Mouse (Mus musculus) forebrain, embryonic 13.5 days (tissue): ENCODE data around the gene Ascc2. TPM values are rescaled to one million over a fixed set of nuclear protein-coding genes. Genes with fewer than 3 reads are reported as not detected.
A peak's percentile ranks its signal among the peaks of the same experiment; 100 is the strongest.

Source experiments
- ATAC-seq: fragments of 200-750 bp; cut with Nextera tagmentation; 2 replicates; pipeline ENCODE4 v1.8.0; 2017
- H3K27ac ChIP-seq: fragments of 300-500 bp; sonication (generic); 2 replicates; pipeline ENCODE4 v1.5.1; 2015; ENCODE audit warnings: inconsistent platforms, mild to moderate bottlenecking, moderate library complexity
- H3K27me3 ChIP-seq: fragments of 300-500 bp; sonication (generic); 2 replicates; pipeline ENCODE4 v1.6.1; 2015; ENCODE audit warnings: mild to moderate bottlenecking, inconsistent platforms
- H3K36me3 ChIP-seq: fragments of 300-500 bp; sonication (generic); 2 replicates; pipeline ENCODE4 v1.6.1; 2015; ENCODE audit warnings: mild to moderate bottlenecking, inconsistent platforms; ENCODE audit not compliant: poor library complexity, severe bottlenecking
- H3K4me1 ChIP-seq: fragments of 300-500 bp; sonication (generic); 2 replicates; pipeline ENCODE4 v1.6.1; 2015; ENCODE audit warnings: inconsistent platforms
- H3K4me2 ChIP-seq: fragments of 300-500 bp; sonication (generic); 2 replicates; pipeline ENCODE4 v1.6.1; 2015; ENCODE audit warnings: inconsistent platforms, mild to moderate bottlenecking, moderate library complexity
- H3K4me3 ChIP-seq: fragments of 300-500 bp; sonication (generic); 2 replicates; pipeline ENCODE4 v1.5.1; 2015; ENCODE audit warnings: mild to moderate bottlenecking, inconsistent platforms
- H3K9ac ChIP-seq: fragments of 300-500 bp; sonication (generic); 2 replicates; pipeline ENCODE4 v1.6.1; 2015; ENCODE audit warnings: mild to moderate bottlenecking, inconsistent platforms
- H3K9me3 ChIP-seq: fragments of 300-500 bp; sonication (generic); replicated peaks from 2 replicates; pipeline ENCODE4 v1.6.1; 2016; ENCODE audit warnings: inconsistent platforms
- WGBS: fragments of 180-500 bp; shearing (Covaris S2); methylation state at CpG from one replicate; pipeline ENCODE4 v1.1.7; 2015; 5-methylcytosine and 5-hydroxymethylcytosine counted together
- polyA plus RNA-seq: library from polyadenylated mRNA; unstranded; fragments of >200 nt; fragmentation: Nextera tagmentation; extraction: Ambion mirVana; gene quantifications from 2 replicates; pipeline ENCODE4 v1.2.1, GENCODE M21; 2015

Ascc2 gene
- 25.2 and 27.3 TPM in 2 replicates for polyA plus RNA-seq

DNA sequence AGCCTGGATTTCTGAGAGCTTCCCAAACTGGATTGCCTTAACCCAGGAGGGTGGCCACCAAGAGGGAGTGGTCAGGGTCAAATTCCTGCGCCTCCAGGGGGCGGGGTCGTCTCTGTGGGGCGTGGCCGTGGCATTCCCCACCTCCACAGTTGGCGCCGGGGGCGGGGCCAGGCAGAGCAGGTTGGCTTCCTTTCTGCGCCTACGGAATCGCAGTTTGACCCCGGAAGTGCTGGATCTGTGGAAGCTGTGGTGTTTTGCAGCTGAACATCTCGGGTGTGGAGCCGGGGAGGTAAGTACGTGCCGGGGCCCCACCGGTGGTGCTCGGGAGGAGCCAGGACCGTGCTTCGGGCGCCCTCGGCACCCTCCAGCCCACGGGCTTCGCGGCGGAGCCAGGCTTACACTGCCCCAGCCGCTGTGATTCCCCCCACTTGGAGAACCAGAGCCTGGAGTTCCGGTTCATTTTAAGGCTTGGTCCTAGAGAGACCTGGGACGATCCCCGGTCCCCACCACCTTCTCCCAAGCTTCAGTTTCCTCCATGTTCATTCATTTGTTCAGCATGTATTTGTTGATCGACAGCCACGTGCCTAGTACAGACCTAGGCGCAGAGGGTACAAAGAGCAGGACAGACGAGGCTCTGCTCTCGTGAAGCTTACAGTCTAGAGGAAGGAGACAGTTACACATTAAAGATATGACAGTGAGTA lies at the start of gene Ascc2:
Ascc2 (plus strand) TSS at position 214 of the 701 bp plus-strand sequence.
- peak within 1 kb of the TSS; percentile 83 for H3K4me2 ChIP-seq
- H3K9me3 ChIP-seq, result no peaks in the 10 kb centered on the region
- H3K27ac ChIP-seq, result peak within 1 kb of the TSS; percentile 48
- H3K36me3 ChIP-seq, result 0 out of 2 replicates have a peak, but pooled peaks cover 8% of the 10 kb centered on the region
- peaks cover 14% of the 10 kb centered on the region for H3K4me1 ChIP-seq
- peak; percentile 93 for ATAC-seq
- peak within 1 kb of the TSS; percentile 85 for H3K9ac ChIP-seq
- WGBS, result under 1% methylated on average over 35 of the region's 35 CpGs
- no peaks in the 10 kb centered on the region for H3K27me3 ChIP-seq
- H3K4me3 ChIP-seq, result peak within 1 kb of the TSS; percentile 88

DNA sequence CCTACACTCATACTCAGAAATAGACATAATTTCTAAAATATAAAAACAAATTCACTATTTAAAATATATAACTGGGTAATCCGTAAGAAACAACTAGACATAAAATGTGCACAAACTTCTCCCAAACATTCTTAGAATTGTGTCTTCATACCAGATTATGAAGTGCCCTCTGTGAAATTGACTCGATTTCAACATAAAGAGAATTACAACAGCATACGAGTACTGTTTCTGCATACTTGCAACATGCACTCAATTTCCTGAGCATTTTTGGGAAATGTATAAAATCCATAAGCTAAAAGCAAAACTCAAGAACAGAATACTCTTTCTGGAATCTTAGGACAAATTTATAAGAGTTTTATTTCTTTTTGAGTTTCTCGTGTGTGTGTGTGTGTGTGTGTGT lies 45.7 kb upstream of the Ascc2 start:
- peaks cover 29% of the 10 kb centered on the region for H3K4me1 ChIP-seq
- ATAC-seq, result no peak
- H3K4me3 ChIP-seq, result no peak overlapping the region
- no peak overlapping the region for H3K9ac ChIP-seq
- H3K4me2 ChIP-seq, result no peak overlapping the region
- 0 out of 2 replicates have a peak, but pooled peaks cover 5% of the 10 kb centered on the region for H3K36me3 ChIP-seq
- 85% methylated on average over 4 of the region's 4 CpGs for WGBS
- H3K27ac ChIP-seq, result no peak overlapping the region
- no peaks in the 10 kb centered on the region for H3K27me3 ChIP-seq
- no peaks in the 10 kb centered on the region for H3K9me3 ChIP-seq

DNA sequence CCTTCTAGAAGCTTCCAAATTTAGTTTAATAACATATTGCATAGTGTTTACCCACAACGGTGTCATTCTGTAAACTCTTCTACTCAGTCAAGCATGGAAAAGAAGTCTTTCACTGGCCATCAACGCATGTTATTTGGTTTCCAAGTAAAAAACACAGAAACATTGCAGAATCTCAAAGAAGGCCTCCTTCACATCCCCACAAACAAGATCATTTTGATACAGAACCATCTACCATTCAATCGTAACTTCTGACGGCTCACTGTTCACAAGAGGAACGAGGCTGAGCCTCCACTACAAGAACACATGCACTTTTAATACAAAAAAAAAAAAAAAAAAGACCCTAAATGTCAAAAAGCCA lies 44.1 kb upstream of the Ascc2 start:
- no peak overlapping the region for H3K27ac ChIP-seq
- 19% methylated on average over 5 of the region's 5 CpGs for WGBS

DNA sequence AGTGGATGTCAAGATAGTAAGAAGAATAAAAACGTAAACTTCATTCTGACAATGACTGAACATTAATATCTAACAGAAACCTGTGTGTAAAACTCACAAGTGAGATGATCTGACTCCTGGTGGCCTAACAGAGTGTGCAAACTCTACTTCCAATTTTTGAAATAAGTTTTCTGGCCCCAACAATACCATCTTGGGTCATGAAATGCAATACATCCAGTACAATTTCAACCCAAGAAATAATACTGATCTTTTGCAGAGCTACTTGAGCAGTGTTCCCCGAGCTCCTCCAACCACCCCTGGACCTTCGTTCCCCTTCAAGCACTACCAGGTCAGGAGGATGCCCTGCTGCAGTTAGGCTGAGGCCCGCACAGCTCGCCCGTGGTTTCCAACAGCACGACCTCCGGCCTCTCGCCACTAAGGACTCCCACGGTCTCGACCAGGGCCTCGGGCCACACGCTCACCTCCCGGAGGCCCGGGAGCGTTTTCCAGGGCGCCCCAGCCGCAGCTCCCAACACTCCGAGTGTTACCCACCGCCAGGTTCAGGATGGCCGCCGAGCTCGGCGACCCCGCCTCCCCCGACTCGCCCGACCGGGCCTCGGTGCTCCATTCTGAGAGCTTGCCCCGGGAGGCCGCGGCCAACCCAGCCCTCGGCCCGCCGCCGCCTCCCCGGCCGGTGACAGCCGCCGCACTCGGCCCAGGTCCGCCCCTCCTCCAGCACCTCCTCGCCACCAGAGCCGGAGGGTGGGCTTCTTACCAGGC lies 43.5 kb upstream of the Ascc2 start:
- Histone ChIP-seq H3K4me2 (peak overlapping the region; percentile 80), H3K9me3 (no peaks in the 10 kb centered on the region), H3K27me3 (no peaks in the 10 kb centered on the region), H3K4me1 (peaks cover 29% of the 10 kb centered on the region), H3K4me3 (peak overlapping the region; percentile 99), H3K27ac (peak overlapping the region; percentile 90), H3K36me3 (no peaks in the 10 kb centered on the region), H3K9ac (peak overlapping the region; percentile 97)
- WGBS, result 2% methylated on average over 45 of the region's 45 CpGs
- ATAC-seq, result peak; percentile 92

More for the DNA sequence above, 44.1 kb upstream of the Ascc2 start:
- Histone ChIP-seq H3K9ac (peak overlapping the region; percentile 97), H3K9me3 (no peaks in the 10 kb centered on the region), H3K4me2 (peak overlapping the region; percentile 80), H3K36me3 (no peaks in the 10 kb centered on the region), H3K4me1 (peaks cover 29% of the 10 kb centered on the region), H3K4me3 (peak overlapping the region; percentile 99), H3K27me3 (no peaks in the 10 kb centered on the region)
- ATAC-seq, result no peak

DNA sequence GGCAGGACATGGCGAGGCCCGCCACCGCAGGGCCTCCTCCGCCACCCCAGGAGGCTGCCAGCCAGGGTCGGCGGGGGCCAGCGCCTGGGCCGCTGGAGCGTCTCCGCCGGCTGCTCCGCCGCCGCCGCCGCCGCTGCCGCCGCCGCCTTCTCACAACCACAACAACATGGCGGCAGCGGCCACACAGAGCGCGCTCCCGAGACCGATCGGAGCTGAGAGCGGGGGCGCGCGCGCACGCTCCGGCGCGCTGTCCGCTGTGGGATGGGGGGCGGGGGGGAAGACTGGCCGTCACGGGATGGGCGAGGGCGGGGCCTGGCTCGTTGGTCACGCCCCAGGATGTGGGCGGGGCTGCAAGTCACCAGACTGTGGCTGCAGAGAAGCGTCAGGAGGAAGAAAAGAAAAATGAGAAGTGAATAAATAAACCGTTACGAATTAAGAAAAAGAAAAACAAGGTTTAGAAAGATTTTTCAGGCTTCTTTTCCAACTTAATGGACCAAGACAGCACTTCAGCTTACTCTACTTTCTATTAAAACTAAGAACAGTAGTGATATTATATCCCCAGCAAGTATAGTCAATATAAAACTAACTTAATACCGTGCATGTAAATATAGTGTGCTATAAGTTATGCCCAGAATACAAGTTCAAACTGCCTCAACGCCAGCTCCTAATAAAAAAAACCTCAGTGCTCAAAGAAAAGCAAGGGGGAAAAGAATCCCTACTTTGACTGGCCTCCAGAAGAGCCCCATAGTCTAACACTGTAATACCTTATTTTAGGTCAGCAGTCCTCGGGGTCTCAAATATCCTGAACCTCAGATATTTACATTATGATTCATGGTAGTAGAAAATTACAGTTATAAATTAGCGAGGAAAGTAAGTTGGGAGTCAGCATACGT lies 42.7 kb upstream of the Ascc2 start, which contains the start of gene Mtmr3:
Mtmr3 (minus strand) TSS at position 256 of the 893 bp plus-strand sequence.
- Histone ChIP-seq H3K9ac (peak within 1 kb of the TSS; percentile 97), H3K4me2 (peak within 1 kb of the TSS; percentile 80), H3K36me3 (no peaks in the 10 kb centered on the region), H3K9me3 (no peaks in the 10 kb centered on the region), H3K27me3 (no peaks in the 10 kb centered on the region), H3K27ac (peak within 1 kb of the TSS; percentile 90), H3K4me3 (peak within 1 kb of the TSS; percentile 99), H3K4me1 (peaks cover 29% of the 10 kb centered on the region)
- peak; percentile 94 for ATAC-seq
- 8% methylated on average over 32 of the region's 53 CpGs for WGBS

DNA sequence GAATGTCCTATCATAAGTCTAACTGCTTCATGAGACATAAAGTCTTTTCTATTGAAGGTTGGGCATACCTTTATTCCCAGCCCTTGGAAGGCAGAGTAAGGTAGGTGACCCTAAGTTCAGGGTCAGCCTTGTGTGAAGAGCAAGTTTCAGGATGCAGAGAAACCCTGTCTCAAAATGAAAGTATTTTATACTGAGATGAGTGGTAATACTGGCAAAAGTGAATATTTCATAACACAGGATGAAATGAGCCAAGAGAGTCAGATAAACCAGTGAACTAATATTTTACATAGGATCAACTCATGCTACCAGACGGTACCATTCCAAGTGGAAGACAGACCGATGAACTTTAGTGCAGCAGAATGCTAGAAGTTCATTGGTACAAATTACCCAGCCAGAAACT lies 39.1 kb upstream of the Ascc2 start:
- Histone ChIP-seq H3K27ac (no peak overlapping the region), H3K9me3 (no peaks in the 10 kb centered on the region), H3K4me2 (no peak overlapping the region), H3K4me3 (no peak overlapping the region), H3K9ac (no peak overlapping the region), H3K36me3 (no peaks in the 10 kb centered on the region), H3K27me3 (no peaks in the 10 kb centered on the region), H3K4me1 (peaks cover 22% of the 10 kb centered on the region)
- WGBS, result 99% methylated on average over 2 of the region's 2 CpGs
- ATAC-seq, result no peak

DNA sequence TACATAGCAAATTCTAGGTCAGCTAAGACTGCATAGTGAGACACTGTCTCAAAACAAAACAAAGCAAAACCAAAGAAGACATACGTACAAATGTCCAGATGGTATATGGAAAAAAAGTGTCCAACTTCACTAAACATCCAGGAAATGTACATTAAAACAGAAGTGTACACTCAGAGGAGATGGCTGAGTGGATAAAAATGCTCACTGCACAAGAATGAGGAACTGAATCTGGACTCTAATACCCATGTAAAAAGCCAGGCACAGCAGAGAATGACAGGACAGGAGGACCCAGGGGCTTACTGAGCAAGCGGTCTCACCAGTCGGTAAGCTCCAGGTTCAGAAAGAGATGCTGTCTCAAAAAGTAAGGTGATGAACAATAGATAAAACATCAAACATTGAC lies 37.6 kb upstream of the Ascc2 start:
- Histone ChIP-seq H3K4me1 (peaks cover 20% of the 10 kb centered on the region), H3K4me2 (no peak overlapping the region), H3K9me3 (no peaks in the 10 kb centered on the region), H3K27ac (no peak overlapping the region), H3K36me3 (no peaks in the 10 kb centered on the region), H3K27me3 (no peaks in the 10 kb centered on the region), H3K9ac (no peak overlapping the region), H3K4me3 (no peak overlapping the region)
- ATAC-seq, result no peak
- 90% methylated on average over 3 of the region's 3 CpGs for WGBS

DNA sequence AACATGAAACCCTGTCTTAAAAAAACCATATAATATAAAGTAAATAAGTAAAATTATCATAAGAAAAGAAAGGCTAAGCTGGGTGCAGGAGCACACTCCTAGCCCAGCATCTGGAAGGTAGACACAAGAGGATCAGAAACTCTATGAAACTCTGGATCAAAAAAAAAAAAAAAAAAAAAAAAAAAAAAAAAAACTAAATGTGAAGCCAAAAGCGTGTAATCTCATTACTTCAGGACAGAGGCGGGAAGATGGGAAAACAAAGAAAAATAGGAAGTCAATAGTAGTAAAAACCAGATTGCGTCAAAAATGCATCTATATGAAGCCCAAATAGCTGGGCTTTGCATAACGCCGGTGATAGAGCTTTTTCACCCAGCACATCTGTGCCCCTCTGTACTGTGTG lies 35.7 kb upstream of the Ascc2 start:
- WGBS, result 83% methylated on average over 5 of the region's 5 CpGs
- peaks cover 18% of the 10 kb centered on the region for H3K4me1 ChIP-seq
- no peak overlapping the region for H3K4me3 ChIP-seq
- H3K27me3 ChIP-seq, result no peaks in the 10 kb centered on the region
- no peak overlapping the region for H3K4me2 ChIP-seq
- H3K9me3 ChIP-seq, result no peaks in the 10 kb centered on the region
- no peak for ATAC-seq
- H3K27ac ChIP-seq, result no peak overlapping the region
- no peak overlapping the region for H3K9ac ChIP-seq
- H3K36me3 ChIP-seq, result no peaks in the 10 kb centered on the region

DNA sequence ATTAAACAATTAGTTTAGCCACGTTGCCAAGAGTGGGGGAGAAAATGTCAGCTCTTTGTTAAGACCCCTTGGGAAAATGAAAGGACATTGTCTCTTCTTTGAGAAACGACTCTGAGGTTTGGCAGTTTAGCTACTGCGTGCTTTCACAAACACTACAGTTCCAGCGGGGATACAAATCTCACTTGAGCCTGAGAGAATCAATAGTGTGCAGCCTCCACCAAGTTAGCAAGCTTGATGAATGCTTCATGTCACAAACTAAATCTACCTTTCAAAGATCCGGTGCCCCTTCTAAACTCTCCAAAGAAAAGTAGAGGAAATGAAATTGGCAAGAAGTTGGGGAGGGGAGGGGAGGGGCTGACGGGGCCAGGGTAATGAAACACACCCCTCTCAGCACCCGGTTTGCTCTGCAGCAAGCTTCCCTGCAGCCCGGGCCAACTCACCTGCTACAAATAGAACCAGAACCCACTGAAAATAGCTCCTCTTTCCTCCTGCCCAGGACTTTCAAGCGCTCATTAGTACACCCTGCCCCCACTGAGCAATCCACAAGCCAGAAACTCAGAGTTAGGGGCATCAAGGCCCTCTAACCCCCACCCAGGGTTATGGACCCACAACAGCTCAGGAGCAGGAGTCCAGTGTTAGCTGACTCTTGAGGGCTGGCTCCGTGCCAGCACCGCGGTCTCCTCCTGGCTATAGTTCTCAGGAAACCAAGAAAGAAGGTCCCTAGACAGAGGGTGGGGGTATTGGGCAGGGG lies 34.7 kb upstream of the Ascc2 start:
- H3K4me2 ChIP-seq, result peak overlapping the region; percentile 38
- H3K9me3 ChIP-seq, result no peaks in the 10 kb centered on the region
- no peak overlapping the region; the same call in 1 of the 2 replicates for H3K27ac ChIP-seq
- no peak overlapping the region for H3K9ac ChIP-seq
- H3K36me3 ChIP-seq, result no peaks in the 10 kb centered on the region
- no peaks in the 10 kb centered on the region for H3K27me3 ChIP-seq
- WGBS, result 19% methylated on average over 12 of the region's 12 CpGs
- peak; percentile 36; the same call in 1 of the 2 replicates for ATAC-seq
- H3K4me1 ChIP-seq, result peaks cover 18% of the 10 kb centered on the region
- H3K4me3 ChIP-seq, result no peak overlapping the region

DNA sequence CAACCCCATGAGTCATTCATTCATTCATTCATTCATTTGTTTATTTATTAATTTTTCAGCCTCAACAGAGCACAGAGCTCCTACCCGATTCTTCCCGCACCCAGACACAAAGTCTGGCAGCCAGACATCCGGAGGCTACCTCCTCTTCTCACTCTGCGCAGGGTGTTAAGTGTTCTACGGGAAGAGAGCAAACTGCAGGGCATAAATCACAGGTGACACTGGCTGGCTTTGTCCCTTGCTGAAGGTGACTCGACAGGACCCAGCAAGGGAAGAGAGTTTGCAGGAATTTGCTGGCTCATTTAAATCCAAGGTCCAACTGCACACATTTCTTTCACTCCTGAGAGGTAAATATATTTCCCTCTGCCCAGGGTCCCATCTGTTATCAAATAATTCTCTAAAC lies 33.1 kb upstream of the Ascc2 start:
- Histone ChIP-seq H3K4me3 (no peak overlapping the region), H3K9ac (no peak overlapping the region), H3K27me3 (no peaks in the 10 kb centered on the region), H3K36me3 (no peaks in the 10 kb centered on the region), H3K9me3 (no peaks in the 10 kb centered on the region), H3K4me1 (peaks cover 18% of the 10 kb centered on the region), H3K4me2 (no peak overlapping the region), H3K27ac (no peak overlapping the region)
- ATAC-seq, result no peak
- WGBS, result 74% methylated on average over 6 of the region's 6 CpGs

DNA sequence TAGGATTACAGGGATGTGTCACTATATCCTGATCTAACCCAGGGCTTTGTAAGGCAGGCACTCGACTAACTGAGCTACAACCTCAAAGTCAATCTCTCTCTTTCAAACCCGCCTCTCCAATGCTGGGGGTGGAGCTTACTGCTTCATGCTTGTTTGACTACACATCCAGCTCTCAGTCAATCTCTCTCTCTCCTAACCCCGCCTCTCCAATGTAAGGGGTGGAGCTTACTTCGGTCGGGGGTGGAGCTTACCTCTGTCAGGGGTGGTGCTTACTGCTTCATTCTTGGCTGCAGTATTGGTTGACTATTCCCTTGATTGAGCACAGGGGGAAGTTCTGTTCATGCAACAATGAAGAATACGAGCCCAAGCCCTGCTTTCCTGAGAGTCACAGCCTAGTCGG lies 32.1 kb upstream of the Ascc2 start:
- 59% methylated on average over 7 of the region's 7 CpGs for WGBS
- ATAC-seq, result no peak
- no peaks in the 10 kb centered on the region for H3K27me3 ChIP-seq
- H3K36me3 ChIP-seq, result no peaks in the 10 kb centered on the region
- H3K9me3 ChIP-seq, result no peaks in the 10 kb centered on the region
- H3K27ac ChIP-seq, result no peak overlapping the region
- H3K4me2 ChIP-seq, result no peak overlapping the region
- H3K9ac ChIP-seq, result no peak overlapping the region
- peaks cover 18% of the 10 kb centered on the region for H3K4me1 ChIP-seq
- no peak overlapping the region for H3K4me3 ChIP-seq
